Mouse (Mus musculus) small intestine, adult 2 months (tissue): Measurements from ENCODE around the gene Trp53rkb.

ENCODE experiments used
- CTCF ChIP-seq: fragments of 200-500 bp; IDR thresholded peaks from 2 replicates; pipeline ENCODE4 v1.5.1; 2012; ENCODE audit warnings: low read depth, mild to moderate bottlenecking, control low read depth, inconsistent platforms, low read length, moderate library complexity, mixed read lengths; ENCODE audit not compliant: insufficient replicate concordance, insufficient read length; ENCODE audit errors: extremely low read depth
- POLR2A ChIP-seq: fragments of 200-500 bp; IDR thresholded peaks from 2 replicates; pipeline ENCODE4 v1.6.1; 2012; ENCODE audit warnings: low read depth, mild to moderate bottlenecking, control low read depth, inconsistent platforms, low read length, moderate library complexity

DNA sequence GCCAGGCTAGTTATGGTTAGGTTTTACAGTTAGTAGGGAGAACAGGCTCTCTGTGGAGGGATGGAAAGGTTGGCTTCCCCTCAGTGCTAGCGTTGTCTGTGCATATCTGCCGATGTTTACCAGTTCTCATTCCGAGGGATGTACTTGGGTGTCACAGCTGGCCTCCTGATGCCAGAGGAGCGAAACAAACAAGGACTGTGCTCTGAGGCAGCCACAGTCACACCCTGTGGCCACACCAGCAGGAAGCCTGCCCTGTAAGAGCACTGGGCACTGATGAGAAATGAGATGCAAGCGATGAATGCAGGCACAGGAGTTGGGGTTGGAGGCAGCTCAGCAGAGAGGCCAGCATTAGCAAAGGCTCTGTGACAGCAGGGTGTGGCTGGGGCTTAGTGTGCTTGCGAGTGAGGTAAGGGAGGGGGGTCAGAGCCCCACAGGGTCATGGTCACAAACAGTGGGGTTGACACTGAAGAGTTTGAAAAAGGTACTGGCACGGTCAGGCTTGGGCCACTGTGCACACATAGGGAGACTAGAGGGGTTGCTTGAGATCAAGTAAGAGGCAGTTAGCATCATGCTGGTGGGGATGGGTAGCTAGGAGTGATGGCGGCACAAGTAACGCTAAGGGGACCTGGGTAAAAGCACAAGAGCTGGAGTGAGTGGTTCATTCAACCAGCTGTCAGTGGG, 26.3 kb downstream of the Trp53rkb start:
- TF ChIP-seq POLR2A (no peak), CTCF (no peak)
